ENCODE assay signal across 10 mouse cellular contexts in the genomic region with DNA sequence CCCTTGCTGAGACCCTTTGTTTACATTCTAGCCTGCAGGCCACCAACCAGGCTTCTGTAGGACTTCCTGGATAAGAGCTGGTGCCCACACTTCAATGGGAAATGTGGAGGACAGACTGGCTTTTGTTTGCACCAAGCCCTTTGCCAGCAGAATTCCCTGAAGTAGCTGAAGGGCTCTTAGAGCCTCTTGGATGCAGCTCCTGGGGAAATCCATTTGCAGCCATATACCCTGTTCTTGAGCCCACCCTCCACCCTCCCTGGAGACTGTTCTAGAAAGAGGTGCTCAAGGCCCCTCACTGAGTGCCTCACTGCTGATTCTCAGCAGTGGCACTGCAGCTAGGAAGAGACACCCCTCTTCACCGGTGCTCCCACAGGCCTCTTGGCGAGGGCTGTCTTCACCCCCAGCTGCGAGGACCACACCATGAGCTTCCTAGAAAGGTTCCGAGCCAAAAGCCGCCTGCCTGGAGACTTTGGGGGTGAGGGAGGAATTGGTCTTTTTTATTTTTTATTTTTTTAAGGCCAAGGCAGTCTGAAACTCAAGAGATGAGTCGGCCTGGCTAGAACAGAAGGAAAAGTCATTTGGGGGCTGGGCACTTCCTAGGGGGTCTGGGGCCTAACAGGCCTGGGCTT. TPM values are rescaled to one million over a fixed set of nuclear protein-coding genes. Genes with fewer than 3 reads are reported as not detected.
DNase-seq lines count a peak whose midpoint lies in the region; ATAC-seq and TF ChIP-seq lines count a peak whose summit lies in the region.
"Had no signal": no experiment of that assay in that cellular context is flagged by ENCODE, and none has a peak within 500 bp of the region (broad histone marks: within the 10 kb centered on the region; RNA-seq: fewer than 3 reads in every experiment).

No protein-coding gene starts in this region.

- WGBS in heart, embryonic 16.5 days: 65% methylated on average over 6 of the region's 6 CpGs
- WGBS in heart, embryonic 11.5 days (ENCODE audit: insufficient replicate concordance): 80% methylated on average over 6 of the region's 6 CpGs
- 75% methylated on average over 6 of the region's 6 CpGs for WGBS in hindbrain, embryonic 13.5 days
- WGBS in lung, embryonic 16.5 days: 16% methylated on average over 6 of the region's 6 CpGs

- ATAC-seq in heart, embryonic 16.5 days (replicated peaks; ENCODE audit: extremely low read depth, insufficient read depth, low FRiP score): no peak
- no peak for ATAC-seq in heart, embryonic 11.5 days (replicated peaks; ENCODE audit: insufficient number of reproducible peaks, low FRiP score, low TSS enrichment)
- no peak for ATAC-seq in hindbrain, embryonic 13.5 days (ENCODE audit: low FRiP score)
- ATAC-seq in lung, embryonic 16.5 days (ENCODE audit: low read depth): peak; percentile 50
- ATAC-seq in erythroblast, adult 5-6 weeks (replicated peaks; ENCODE audit: low FRiP score, poor library complexity, severe bottlenecking): no peak

- H3K27ac ChIP-seq in heart, embryonic 16.5 days (ENCODE audit: low read length): 0 out of 2 replicates have a peak overlapping the region, but pooled peaks have one; percentile 27
- no peak overlapping the region; the same call in 1 of the 2 replicates for H3K27ac ChIP-seq in heart, embryonic 11.5 days (ENCODE audit: low read depth, low read length)
- H3K27ac ChIP-seq in bone marrow macrophage, adult 2 months (ENCODE audit: insufficient read depth, low read depth, low read length): peak overlapping the region; percentile 77; the same call in 1 of the 2 replicates
- 0 out of 2 replicates have a peak overlapping the region, but pooled peaks have one; percentile 20 for H3K27ac ChIP-seq in hindbrain, embryonic 13.5 days
- peak overlapping the region; percentile 98 for H3K27ac ChIP-seq in lung, embryonic 16.5 days (ENCODE audit: low read length)

- no peak for DNase-seq in urinary bladder, postnatal 36 days (ENCODE audit: low spot score in 2 of 2)
- DNase-seq in urinary bladder, postnatal 14 days (ENCODE audit: low spot score): no peak
- DNase-seq: adrenal gland, postnatal 36 days; heart, postnatal 10 days had no signal

- no peaks in the 10 kb centered on the region for H3K27me3 ChIP-seq in heart, embryonic 16.5 days (ENCODE audit: control insufficient read depth, insufficient read depth, low read length)
- no peaks in the 10 kb centered on the region for H3K27me3 ChIP-seq in heart, embryonic 11.5 days (ENCODE audit: control insufficient read depth, insufficient read depth, low read length)
- H3K27me3 ChIP-seq in hindbrain, embryonic 13.5 days: no peaks in the 10 kb centered on the region
- H3K27me3 ChIP-seq in lung, embryonic 16.5 days (ENCODE audit: control insufficient read depth, insufficient read depth, low read depth, low read length): no peaks in the 10 kb centered on the region

- peaks cover 17% of the 10 kb centered on the region for H3K4me1 ChIP-seq in heart, embryonic 16.5 days (ENCODE audit: control insufficient read depth, insufficient read depth, low read length)
- H3K4me1 ChIP-seq in heart, embryonic 11.5 days (ENCODE audit: control insufficient read depth, insufficient read depth, low read length): peaks cover 27% of the 10 kb centered on the region
- peaks cover 33% of the 10 kb centered on the region for H3K4me1 ChIP-seq in bone marrow macrophage, adult 2 months (ENCODE audit: control insufficient read depth, insufficient read depth, low read length)
- peaks cover 30% of the 10 kb centered on the region for H3K4me1 ChIP-seq in hindbrain, embryonic 13.5 days (replicated peaks)
- peaks cover 43% of the 10 kb centered on the region for H3K4me1 ChIP-seq in lung, embryonic 16.5 days (replicated peaks; ENCODE audit: control insufficient read depth, insufficient read depth, low read length)

- H3K4me3 ChIP-seq in heart, embryonic 16.5 days (ENCODE audit: low read length): no peak overlapping the region
- H3K4me3 ChIP-seq in heart, embryonic 11.5 days (ENCODE audit: low read depth, low read length): no peak overlapping the region
- H3K4me3 ChIP-seq in bone marrow macrophage, adult 2 months (ENCODE audit: insufficient read depth, low read length): no peak overlapping the region
- H3K4me3 ChIP-seq in hindbrain, embryonic 13.5 days: no peak overlapping the region
- no peak overlapping the region for H3K4me3 ChIP-seq in lung, embryonic 16.5 days (ENCODE audit: low read length)

- TF ChIP-seq POLR2A in bone marrow macrophage, adult 2 months (IDR thresholded peaks at IDR 0.05; ENCODE audit: borderline replicate concordance, low read depth, low read length): no peak

- H3K9me3 ChIP-seq in heart, embryonic 16.5 days (replicated peaks; ENCODE audit: control insufficient read depth, low read length): no peaks in the 10 kb centered on the region
- no peaks in the 10 kb centered on the region for H3K9me3 ChIP-seq in heart, embryonic 11.5 days (replicated peaks; ENCODE audit: control insufficient read depth, low read length)
- no peaks in the 10 kb centered on the region for H3K9me3 ChIP-seq in hindbrain, embryonic 13.5 days
- H3K9me3 ChIP-seq in lung, embryonic 16.5 days (ENCODE audit: control insufficient read depth, low read length): 0 out of 2 replicates have a peak, but pooled peaks cover 2% of the 10 kb centered on the region

- H3K9ac ChIP-seq in heart, embryonic 16.5 days (ENCODE audit: low read length): no peak overlapping the region
- H3K9ac ChIP-seq in heart, embryonic 11.5 days (ENCODE audit: low read depth, low read length): no peak overlapping the region
- H3K9ac ChIP-seq in hindbrain, embryonic 13.5 days: peak overlapping the region; percentile 6; the same call in 1 of the 2 replicates
- peak overlapping the region; percentile 57 for H3K9ac ChIP-seq in lung, embryonic 16.5 days (ENCODE audit: low read length)

- no peak overlapping the region for H3K4me2 ChIP-seq in heart, embryonic 16.5 days (ENCODE audit: low read depth, low read length)
- H3K4me2 ChIP-seq in heart, embryonic 11.5 days: no peak overlapping the region
- H3K4me2 ChIP-seq in hindbrain, embryonic 13.5 days: no peak overlapping the region
- H3K4me2 ChIP-seq in lung, embryonic 16.5 days (ENCODE audit: low read depth, low read length): no peak overlapping the region

- peaks cover 40% of the 10 kb centered on the region for H3K36me3 ChIP-seq in heart, embryonic 16.5 days (ENCODE audit: control insufficient read depth, insufficient read depth)
- H3K36me3 ChIP-seq in heart, embryonic 11.5 days (ENCODE audit: control insufficient read depth, insufficient read depth, low read length): peaks cover 19% of the 10 kb centered on the region
- H3K36me3 ChIP-seq in hindbrain, embryonic 13.5 days: peaks cover 89% of the 10 kb centered on the region
- H3K36me3 ChIP-seq in lung, embryonic 16.5 days (ENCODE audit: control insufficient read depth, insufficient read depth, low read length): peaks cover 26% of the 10 kb centered on the region

- no peak for TF ChIP-seq CTCF in bone marrow macrophage, adult 2 months (IDR thresholded peaks at IDR 0.05; ENCODE audit: low read depth, low read length)

RNA-seq across cellular contexts. Expression of gene Eva1b, which starts 14.8 kb away (rescaled TPM):
- polyA plus RNA-seq in heart, embryonic 16.5 days (2015; fragmentation: Nextera tagmentation; extraction: Ambion mirVana): 29.5 TPM in 2 replicates
- polyA plus RNA-seq in heart, embryonic 11.5 days (2014; fragmentation: Nextera tagmentation; extraction: Ambion mirVana): 31.9 and 33.5 TPM in 2 replicates
- 20.7 and 23.1 TPM in 2 replicates for polyA plus RNA-seq in bone marrow macrophage, adult 2 months (2012; ENCODE audit: insufficient read depth, insufficient read length, missing spikeins)
- 15.0 and 15.5 TPM in 2 replicates for polyA plus RNA-seq in hindbrain, embryonic 13.5 days (2015; fragmentation: Nextera tagmentation; extraction: Ambion mirVana)
- 98.0 and 108 TPM in 2 replicates for polyA plus RNA-seq in lung, embryonic 16.5 days (2015; fragmentation: Nextera tagmentation; extraction: Ambion mirVana)
- total RNA-seq in erythroblast, adult 5-6 weeks (2015; ENCODE audit: low replicate concordance): not detected in 2 replicates
- not detected in 2 replicates for total RNA-seq in erythroblast, adult 5-6 weeks (2017; ENCODE audit: low replicate concordance)

RNA-seq across cellular contexts. Expression of gene Stk40, which starts 29.0 kb away (rescaled TPM):
- polyA plus RNA-seq in heart, embryonic 16.5 days (2015; fragmentation: Nextera tagmentation; extraction: Ambion mirVana): 24.5 and 26.6 TPM in 2 replicates
- polyA plus RNA-seq in heart, embryonic 11.5 days (2014; fragmentation: Nextera tagmentation; extraction: Ambion mirVana): 18.5 and 23.2 TPM in 2 replicates
- 25.5 and 26.5 TPM in 2 replicates for polyA plus RNA-seq in bone marrow macrophage, adult 2 months (2012; ENCODE audit: insufficient read depth, insufficient read length, missing spikeins)
- 35.1 and 35.5 TPM in 2 replicates for polyA plus RNA-seq in hindbrain, embryonic 13.5 days (2015; fragmentation: Nextera tagmentation; extraction: Ambion mirVana)
- 37.7 and 40.3 TPM in 2 replicates for polyA plus RNA-seq in lung, embryonic 16.5 days (2015; fragmentation: Nextera tagmentation; extraction: Ambion mirVana)
- total RNA-seq in erythroblast, adult 5-6 weeks (2015; ENCODE audit: low replicate concordance): 3.8 and 4.0 TPM in 2 replicates
- 4.2 TPM in 2 replicates for total RNA-seq in erythroblast, adult 5-6 weeks (2017; ENCODE audit: low replicate concordance)

RNA-seq across cellular contexts. Expression of gene Sh3d21, which starts 30.5 kb away (rescaled TPM):
- polyA plus RNA-seq in heart, embryonic 16.5 days (2015; fragmentation: Nextera tagmentation; extraction: Ambion mirVana): 2.7 and 3.4 TPM in 2 replicates
- polyA plus RNA-seq in heart, embryonic 11.5 days (2014; fragmentation: Nextera tagmentation; extraction: Ambion mirVana): 2.7 and 3.1 TPM in 2 replicates
- polyA plus RNA-seq in bone marrow macrophage, adult 2 months (2012; ENCODE audit: insufficient read depth, insufficient read length, missing spikeins): 1.3 and 2.0 TPM in 2 replicates
- 1.3 and 1.4 TPM in 2 replicates for polyA plus RNA-seq in hindbrain, embryonic 13.5 days (2015; fragmentation: Nextera tagmentation; extraction: Ambion mirVana)
- polyA plus RNA-seq in lung, embryonic 16.5 days (2015; fragmentation: Nextera tagmentation; extraction: Ambion mirVana): 9.2 and 12.3 TPM in 2 replicates
- total RNA-seq in erythroblast, adult 5-6 weeks (2015; ENCODE audit: low replicate concordance): not detected in 2 replicates
- total RNA-seq in erythroblast, adult 5-6 weeks (2017; ENCODE audit: low replicate concordance): 0.09 and 0.70 TPM in 2 replicates

RNA-seq across cellular contexts. Expression of gene Lsm10, which starts 36.3 kb away (rescaled TPM):
- polyA plus RNA-seq in heart, embryonic 16.5 days (2015; fragmentation: Nextera tagmentation; extraction: Ambion mirVana): 41.7 and 47.2 TPM in 2 replicates
- polyA plus RNA-seq in heart, embryonic 11.5 days (2014; fragmentation: Nextera tagmentation; extraction: Ambion mirVana): 42.8 and 44.5 TPM in 2 replicates
- polyA plus RNA-seq in bone marrow macrophage, adult 2 months (2012; ENCODE audit: insufficient read depth, insufficient read length, missing spikeins): 37.9 and 38.6 TPM in 2 replicates
- 47.5 and 47.9 TPM in 2 replicates for polyA plus RNA-seq in hindbrain, embryonic 13.5 days (2015; fragmentation: Nextera tagmentation; extraction: Ambion mirVana)
- 57.2 and 57.7 TPM in 2 replicates for polyA plus RNA-seq in lung, embryonic 16.5 days (2015; fragmentation: Nextera tagmentation; extraction: Ambion mirVana)
- 5.6 and 14.0 TPM in 2 replicates for total RNA-seq in erythroblast, adult 5-6 weeks (2015; ENCODE audit: low replicate concordance)
- 2.0 and 6.5 TPM in 2 replicates for total RNA-seq in erythroblast, adult 5-6 weeks (2017; ENCODE audit: low replicate concordance)

Comparison
In these comparisons a context has a peak if more than half of its experiments do, and no peak if none do; other contexts are left out.
1. H3K9ac ChIP-seq: peak in hindbrain, embryonic 13.5 days (single experiment) and lung, embryonic 16.5 days (single experiment); none in heart, embryonic 16.5 days (single experiment) and heart, embryonic 11.5 days (single experiment).